Mouse (Mus musculus) T-helper 2 cell (primary cell): ENCODE data around the gene Mllt3.
"Not testable (repeated sequence)": the region's sequence is repeated elsewhere in the genome, so short reads cannot be mapped to it uniquely, and the experiment has no call there.

Experiments
- in situ Hi-C: fragments of 300-600 bp; cut with MboI, MseI; formaldehyde crosslinking; loops from one replicate; pipeline ENCODE4 v1.15.1; 2025; ENCODE audit warnings: high pct_unique_total_duplicates

Gene Mllt3

DNA sequence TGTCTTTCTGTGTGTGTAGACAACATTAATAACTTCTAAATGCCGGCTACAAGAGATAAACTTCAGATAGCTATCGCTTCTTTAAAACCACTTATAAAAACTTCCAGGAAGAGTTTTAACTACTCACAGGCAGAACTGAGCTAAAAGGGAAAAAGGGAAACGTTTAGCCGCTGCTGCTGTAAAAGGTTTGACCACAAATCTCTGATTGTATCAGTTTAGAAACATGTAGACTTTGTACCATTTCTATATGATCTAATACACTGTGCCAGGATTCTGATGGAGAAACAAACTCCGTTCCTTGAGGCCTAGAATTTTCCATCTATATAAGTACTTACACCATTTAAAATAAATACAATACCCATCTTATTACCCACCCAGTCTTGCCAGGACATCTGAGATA is 17.4 kb downstream of the Mllt3 start:
- in situ Hi-C loops: loop anchor here (5.0 to 25.0 kb wide), 2 partner anchors 43 to 772 kb away; partner anchors contain the start of genes Gm13272, Gm13275, Gm13276 and Gm13277

DNA sequence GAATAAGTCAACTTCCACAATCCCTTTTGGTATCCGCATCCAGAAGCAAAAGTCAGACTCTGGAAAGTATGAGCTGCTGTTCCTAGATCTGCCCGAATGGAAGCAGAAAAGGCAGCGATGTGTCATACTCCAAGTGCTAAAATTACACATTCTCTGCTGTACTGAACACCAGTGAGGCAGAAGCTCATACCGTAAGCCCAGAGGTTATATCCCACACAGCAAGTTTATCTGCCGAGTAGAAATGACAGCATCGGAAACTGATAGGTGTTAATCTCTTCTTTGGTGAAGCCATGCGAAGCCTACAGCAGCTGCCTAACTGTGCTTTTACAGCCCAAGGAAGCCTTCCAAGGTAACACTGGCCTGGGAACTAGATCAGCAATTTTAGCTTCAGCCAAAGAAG is 17.9 kb downstream of the Mllt3 start:
- in situ Hi-C loops: loop anchor here (5.0 to 25.0 kb wide), 2 partner anchors 43 to 772 kb away; partner anchors contain the start of genes Gm13272, Gm13275, Gm13276 and Gm13277

DNA sequence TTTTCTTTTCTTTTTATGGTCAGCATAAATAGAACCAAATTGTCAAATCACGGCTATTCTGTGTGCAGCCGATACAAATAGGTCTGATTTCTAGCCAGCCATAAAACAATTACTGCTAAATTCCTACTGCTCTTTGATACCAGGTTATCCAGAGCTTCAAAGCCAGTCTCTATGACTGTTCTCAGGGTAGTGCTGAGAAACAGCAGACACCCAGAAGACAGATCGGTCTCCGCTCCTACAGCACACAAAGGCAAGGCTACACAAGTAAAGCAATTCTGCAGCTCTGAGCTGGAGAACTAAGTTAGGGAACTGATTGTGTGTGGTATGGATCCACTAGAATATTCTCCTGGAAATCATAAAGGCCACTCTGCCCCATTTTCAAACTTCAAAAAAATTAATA is 20.4 kb downstream of the Mllt3 start:
- in situ Hi-C loops: loop anchor here (25.0 kb wide), 1 partner anchor 775 kb away; the partner anchor contains the start of genes Gm13272, Gm13275, Gm13276 and Gm13277

DNA sequence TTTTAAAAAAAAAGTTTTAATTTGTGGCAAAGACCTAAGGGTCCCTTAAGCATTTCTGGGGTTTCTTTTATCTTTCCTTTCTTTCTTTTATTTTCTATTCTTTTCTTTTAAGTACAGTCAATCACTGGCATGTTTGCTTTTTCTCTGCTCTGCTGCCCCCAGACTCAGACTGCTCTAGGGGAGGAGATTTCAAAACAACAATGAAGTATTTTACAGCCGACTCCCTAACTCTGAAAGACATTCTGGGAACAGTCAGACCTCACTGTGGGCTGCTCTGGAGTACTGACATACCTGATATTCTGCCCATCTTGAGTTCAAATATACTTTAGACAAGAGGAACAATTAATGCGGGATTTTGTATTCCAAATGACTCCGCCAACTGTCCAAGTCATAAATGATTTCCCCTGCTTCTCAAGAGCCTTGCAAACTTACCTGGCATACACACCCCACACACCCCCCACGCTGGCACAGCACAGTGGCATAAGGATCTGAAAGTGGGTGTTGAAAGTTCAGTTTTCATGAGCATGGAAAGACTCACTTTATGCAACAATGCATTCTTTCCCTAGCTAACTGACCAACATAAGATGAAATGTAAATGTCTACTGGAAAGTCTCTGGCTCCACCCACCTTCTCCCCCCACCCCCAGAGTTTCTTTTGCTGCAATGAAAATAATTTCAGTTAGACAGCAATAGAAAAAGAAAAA is 21.1 kb downstream of the Mllt3 start:
- in situ Hi-C loops: loop anchor here (25.0 kb wide), 1 partner anchor 775 kb away; the partner anchor contains the start of genes Gm13272, Gm13275, Gm13276 and Gm13277

DNA sequence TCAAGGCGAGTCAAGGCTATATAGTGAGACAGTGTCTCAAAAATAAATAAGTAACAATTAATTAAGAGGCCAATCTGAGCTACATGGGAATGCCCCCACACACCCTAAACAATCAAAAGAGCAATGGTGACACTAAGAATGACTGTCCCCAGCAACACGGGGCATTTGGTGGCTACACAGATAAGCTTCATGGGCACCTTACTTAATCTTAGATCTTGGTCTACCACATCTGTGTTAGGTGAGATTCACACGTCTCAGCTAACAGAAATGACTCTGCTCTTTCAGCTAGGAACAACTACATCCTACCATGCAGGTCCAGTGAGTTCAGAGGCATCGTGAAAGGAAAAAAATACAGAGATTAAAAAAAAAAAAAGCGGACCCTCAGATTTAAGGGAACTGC is 22.7 kb downstream of the Mllt3 start:
- in situ Hi-C loops: loop anchor here (25.0 kb wide), 1 partner anchor 777 kb away; the partner anchor contains the start of genes Gm13272, Gm13275, Gm13276 and Gm13277

DNA sequence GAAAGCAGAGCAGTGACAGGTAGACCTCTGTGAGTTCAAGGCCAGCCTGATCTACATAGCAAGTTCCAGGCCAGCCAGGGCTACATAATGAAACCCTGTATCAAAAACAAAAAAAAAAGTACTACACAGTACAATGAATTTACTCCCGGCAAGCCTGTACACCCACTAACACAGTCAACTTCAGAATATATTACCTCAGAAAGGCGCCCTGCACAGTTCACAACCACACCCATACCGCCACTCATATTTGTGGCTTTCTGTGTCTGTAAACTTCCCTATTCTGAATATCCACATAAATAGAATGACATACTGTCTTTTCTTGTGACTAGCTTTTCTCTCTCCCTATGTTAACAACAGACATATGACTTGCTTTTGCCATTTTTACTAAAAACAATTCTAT is 27.4 kb downstream of the Mllt3 start:
- in situ Hi-C loops: loop anchor here (25.0 kb wide), 1 partner anchor 782 kb away; the partner anchor contains the start of genes Gm13272, Gm13275, Gm13276 and Gm13277

GRCm38 (mm10) chr4:88003159-88003948 is 29.8 kb downstream of the Mllt3 start:
- in situ Hi-C loops: loop anchor here (5.0 to 25.0 kb wide), 2 partner anchors 56 to 784 kb away; partner anchors contain the start of genes Gm13272, Gm13275, Gm13276 and Gm13277

GRCm38 (mm10) chr4:87991710-87992109 is 41.5 kb downstream of the Mllt3 start:
- in situ Hi-C loops: loop anchor here (25.0 kb wide), 1 partner anchor 1296 kb away; the partner anchor contains the start of gene Cdkn2a

GRCm38 (mm10) chr4:87990940-87991339 is 42.2 kb downstream of the Mllt3 start:
- in situ Hi-C loops: loop anchor here (25.0 kb wide), 1 partner anchor 1296 kb away; the partner anchor contains the start of gene Cdkn2a

DNA sequence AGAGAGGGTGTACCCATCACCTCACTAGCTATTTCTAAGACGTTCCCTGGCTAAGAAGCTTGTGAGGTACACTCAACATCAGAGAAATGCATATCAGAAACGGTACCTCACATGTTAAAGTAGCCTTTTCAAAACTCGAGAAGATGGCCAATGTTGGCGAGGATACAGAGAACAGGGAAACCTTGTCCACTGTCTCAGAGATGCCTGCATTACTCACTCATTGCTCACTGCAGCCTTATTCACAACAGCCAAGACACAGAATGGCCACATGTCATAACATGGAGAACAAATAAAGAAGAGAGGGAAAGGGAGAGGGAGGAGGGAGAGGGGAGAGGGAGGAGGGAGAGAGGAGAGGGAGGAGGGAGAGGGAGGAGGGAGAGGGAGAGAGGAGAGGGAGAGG is 47.9 kb downstream of the Mllt3 start:
- in situ Hi-C loops: loop anchor here (25.0 kb wide), 1 partner anchor 1302 kb away; the partner anchor contains the start of gene Cdkn2a

DNA sequence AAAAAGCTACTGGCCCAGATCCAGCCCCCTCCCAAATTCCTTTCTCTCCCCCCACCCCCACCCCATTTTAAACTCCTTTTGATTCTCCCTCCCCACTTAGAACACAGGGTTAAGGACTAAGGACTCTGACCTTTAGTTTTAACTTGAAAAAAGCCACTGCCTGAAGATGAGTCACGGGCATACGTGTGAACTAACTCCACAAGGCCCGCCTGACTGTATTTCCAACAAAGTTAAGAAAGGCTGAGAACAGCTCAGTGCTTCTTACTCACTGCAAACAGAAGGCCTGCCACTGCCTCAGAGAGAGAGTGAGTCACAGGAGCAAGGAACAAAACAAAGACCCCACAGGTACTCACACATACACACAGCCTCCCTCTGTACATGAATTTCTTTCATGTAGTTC is 48.6 kb downstream of the Mllt3 start:
- in situ Hi-C loops: loop anchor here (25.0 kb wide), 1 partner anchor 1303 kb away; the partner anchor contains the start of gene Cdkn2a

GRCm38 (mm10) chr4:87984091-87984490 is 49.1 kb downstream of the Mllt3 start:
- in situ Hi-C loops: loop anchor here (25.0 kb wide), 1 partner anchor 1303 kb away; the partner anchor contains the start of gene Cdkn2a

DNA sequence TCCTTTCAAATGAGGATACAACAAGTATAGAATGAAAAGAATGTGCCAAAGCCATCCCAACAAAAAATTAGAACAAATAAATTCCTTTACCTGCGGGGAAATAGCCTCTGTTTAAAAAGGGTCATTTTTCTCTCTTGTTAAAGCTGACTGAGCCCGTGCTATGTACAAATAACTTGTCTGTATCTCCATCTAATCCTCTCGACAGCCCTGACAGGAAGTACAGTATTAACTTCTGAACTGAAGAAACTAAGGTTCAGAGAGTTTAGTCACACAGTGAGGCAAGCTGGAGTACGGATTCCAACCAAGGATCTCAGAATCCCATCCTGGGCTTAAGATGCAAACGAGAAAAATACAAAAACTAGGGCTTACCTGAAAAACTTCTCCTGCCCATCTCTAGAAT is 50.6 kb downstream of the Mllt3 start:
- in situ Hi-C loops: loop anchor here (25.0 kb wide), 1 partner anchor 1305 kb away; the partner anchor contains the start of gene Cdkn2a

DNA sequence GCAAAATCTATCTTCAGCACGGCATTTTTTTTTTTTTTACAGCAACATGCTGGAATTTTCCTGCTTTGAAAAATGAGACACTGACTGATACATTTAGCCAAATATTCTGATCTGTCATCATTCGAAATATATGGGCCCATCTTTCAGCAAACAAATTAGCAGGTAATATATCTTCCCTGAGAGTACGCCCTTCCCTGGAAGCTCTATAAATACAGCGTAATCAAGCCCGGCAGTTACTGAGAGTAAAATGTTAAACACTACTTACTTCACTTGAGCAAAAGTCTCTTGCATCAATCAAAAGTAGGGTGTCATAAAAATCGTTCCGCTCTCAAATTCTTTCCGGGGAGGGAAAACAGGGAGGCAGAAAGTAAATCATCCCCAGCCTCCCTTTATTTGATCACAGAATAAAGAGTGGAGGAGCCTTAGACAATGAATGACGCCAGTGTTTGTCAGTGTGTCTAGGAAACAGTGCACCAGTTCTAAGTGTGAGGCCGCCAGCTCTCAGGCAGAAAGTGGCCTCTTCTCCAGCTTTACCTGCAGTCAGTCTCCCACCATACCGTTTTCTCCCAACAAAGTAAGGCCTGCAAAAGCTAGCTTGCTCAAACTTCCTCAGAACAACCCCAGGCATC is 55.2 kb downstream of the Mllt3 start:
- in situ Hi-C loops: loop anchor here (25.0 kb wide), 1 partner anchor 1309 kb away; the partner anchor contains the start of gene Cdkn2a

- in situ Hi-C loops: no loop called here
These were observed 67.3 kb downstream of the Mllt3 start for GRCm38 (mm10) chr4:87965836-87966235.

GRCm38 (mm10) chr4:87964890-87965289 is 68.3 kb downstream of the Mllt3 start:
- in situ Hi-C loops: not testable (repeated sequence)

GRCm38 (mm10) chr4:87963773-87964076 is 69.4 kb downstream of the Mllt3 start:
- in situ Hi-C loops: no loop called here

- in situ Hi-C loops: no loop called here
These were observed 70.0 kb downstream of the Mllt3 start for GRCm38 (mm10) chr4:87963055-87963772.

GRCm38 (mm10) chr4:87961872-87962271 is 71.3 kb downstream of the Mllt3 start:
- in situ Hi-C loops: no loop called here

- in situ Hi-C loops: no loop called here
These were observed 75.3 kb downstream of the Mllt3 start for GRCm38 (mm10) chr4:87957852-87958251.

- in situ Hi-C loops: no loop called here
These were observed 76.0 kb downstream of the Mllt3 start for GRCm38 (mm10) chr4:87957198-87957597.
